Comparison of ENCODE assay signal across 8 mouse cellular contexts in genomic region chr9:65020991-65021886, GRCm38 (mm10). TPM values are rescaled to one million over a fixed set of nuclear protein-coding genes. Genes with fewer than 3 reads are reported as not detected.
DNase-seq lines count a peak whose midpoint lies in the region; ATAC-seq and TF ChIP-seq lines count a peak whose summit lies in the region.

Hacd3 (minus strand) TSS chr9:65021693.

- no peak for TF ChIP-seq EP300 in liver, postnatal 0 days (IDR thresholded peaks at IDR 0.05; ENCODE audit: low read depth)

- H3K9ac ChIP-seq in forebrain, embryonic 16.5 days (replicated peaks; ENCODE audit: low read depth, low read length), result peak within 1 kb of the TSS; percentile 99
- H3K9ac ChIP-seq in liver, postnatal 0 days (replicated peaks), result peak within 1 kb of the TSS; percentile 97
- peak within 1 kb of the TSS; percentile 99 for H3K9ac ChIP-seq in neural tube, embryonic 14.5 days (replicated peaks; ENCODE audit: low read depth, low read length)

- peaks cover 6% of the 10 kb centered on the region; the same call in 1 of the 2 replicates for H3K27me3 ChIP-seq in G1E (ENCODE audit: insufficient read depth, low read length)
- no peaks in the 10 kb centered on the region; the same call in 1 of the 2 replicates for H3K27me3 ChIP-seq in forebrain, embryonic 16.5 days (replicated peaks; ENCODE audit: control insufficient read depth, insufficient read depth, low read length)
- no peaks in the 10 kb centered on the region for H3K27me3 ChIP-seq in liver, postnatal 0 days (ENCODE audit: insufficient read depth, low read length)
- no peaks in the 10 kb centered on the region for H3K27me3 ChIP-seq in neural tube, embryonic 14.5 days (ENCODE audit: control insufficient read depth, insufficient read depth, low read length)
- no peaks in the 10 kb centered on the region for H3K27me3 ChIP-seq in testis, adult 2 months (ENCODE audit: control insufficient read depth, insufficient read depth, low read length)

- peak; percentile 55 for ATAC-seq in G1E (ENCODE audit: extremely low read depth, insufficient number of reproducible peaks, low FRiP score, poor library complexity, severe bottlenecking)
- ATAC-seq in forebrain, embryonic 16.5 days, result peak; percentile 97
- ATAC-seq in liver, postnatal 0 days, result peak; percentile 84
- peak; percentile 95 for ATAC-seq in neural tube, embryonic 14.5 days (ENCODE audit: low read depth)

- intact Hi-C loops in heart, postnatal 25 days (cut with DNase I), result no loop called here

- 1% methylated on average over 73 of the region's 81 CpGs for WGBS in forebrain, embryonic 16.5 days
- WGBS in liver, postnatal 0 days (ENCODE audit: insufficient replicate concordance), result 3% methylated on average over 77 of the region's 81 CpGs
- under 1% methylated on average over 79 of the region's 81 CpGs for WGBS in neural tube, embryonic 14.5 days

- H3K4me1 ChIP-seq in G1E (ENCODE audit: insufficient read depth, low read depth, low read length), result peaks cover 55% of the 10 kb centered on the region
- peaks cover 49% of the 10 kb centered on the region for H3K4me1 ChIP-seq in forebrain, embryonic 16.5 days (replicated peaks; ENCODE audit: control insufficient read depth, insufficient read depth, low read length)
- peaks cover 28% of the 10 kb centered on the region for H3K4me1 ChIP-seq in liver, postnatal 0 days (ENCODE audit: insufficient read depth)
- H3K4me1 ChIP-seq in neural tube, embryonic 14.5 days (ENCODE audit: control insufficient read depth, insufficient read depth, low read length), result peaks cover 40% of the 10 kb centered on the region
- peaks cover 10% of the 10 kb centered on the region for H3K4me1 ChIP-seq in testis, adult 2 months (ENCODE audit: control insufficient read depth, insufficient read depth, low read length)

- peak; percentile 91 for DNase-seq in G1E (ENCODE audit: low spot score)
- DNase-seq in cerebellum, adult 18-20 months, result peak; percentile 91 to 94
- DNase-seq in heart, postnatal 25 days (ENCODE audit: low spot score), result peak; percentile 75
- DNase-seq in layer of hippocampus, adult 11-12 months (ENCODE audit: low spot score), result peak; percentile 86
- peak; percentile 95 for DNase-seq in liver, postnatal 0 days

- no peak for TF ChIP-seq CTCF in G1E (IDR thresholded peaks at IDR 0.05; ENCODE audit: low read depth, low read length)
- TF ChIP-seq CTCF in liver, postnatal 0 days (IDR thresholded peaks at IDR 0.05; ENCODE audit: low read depth), result no peak
- no peak for TF ChIP-seq CTCF in testis, adult 2 months (IDR thresholded peaks at IDR 0.05; ENCODE audit: control insufficient read depth, insufficient read depth, insufficient replicate concordance, low read depth, low read length)

- peak; percentile 85 for TF ChIP-seq POLR2A in testis, adult 2 months (IDR thresholded peaks at IDR 0.05; ENCODE audit: control insufficient read depth, low read depth, low read length)

- peak within 1 kb of the TSS; percentile 100 for H3K4me3 ChIP-seq in G1E (ENCODE audit: low read depth, low read length)
- peak within 1 kb of the TSS; percentile 100 for H3K4me3 ChIP-seq in forebrain, embryonic 16.5 days (replicated peaks; ENCODE audit: low read length)
- peak within 1 kb of the TSS; percentile 95 for H3K4me3 ChIP-seq in liver, postnatal 0 days (ENCODE audit: low read depth, low read length)
- H3K4me3 ChIP-seq in neural tube, embryonic 14.5 days (ENCODE audit: low read depth, low read length), result peak within 1 kb of the TSS; percentile 99
- H3K4me3 ChIP-seq in testis, adult 2 months (ENCODE audit: control insufficient read depth, low read depth, low read length), result peak within 1 kb of the TSS; percentile 98

- H3K9me3 ChIP-seq in G1E (replicated peaks), result 0 out of 2 replicates have a peak, but pooled peaks cover 4% of the 10 kb centered on the region
- H3K9me3 ChIP-seq in forebrain, embryonic 16.5 days (ENCODE audit: control insufficient read depth, low read length), result no peaks in the 10 kb centered on the region
- H3K9me3 ChIP-seq in liver, postnatal 0 days (ENCODE audit: low read length), result no peaks in the 10 kb centered on the region
- no peaks in the 10 kb centered on the region for H3K9me3 ChIP-seq in neural tube, embryonic 14.5 days (ENCODE audit: control insufficient read depth, low read length)

- H3K27ac ChIP-seq in forebrain, embryonic 16.5 days (ENCODE audit: low read length), result peak within 1 kb of the TSS; percentile 93
- peak within 1 kb of the TSS; percentile 94 for H3K27ac ChIP-seq in liver, postnatal 0 days (ENCODE audit: low read depth)
- H3K27ac ChIP-seq in neural tube, embryonic 14.5 days (ENCODE audit: low read depth, low read length), result peak within 1 kb of the TSS; percentile 93
- peak within 1 kb of the TSS; percentile 95 for H3K27ac ChIP-seq in testis, adult 2 months (ENCODE audit: control insufficient read depth, insufficient read depth, low read depth, low read length)

- H3K4me2 ChIP-seq in forebrain, embryonic 16.5 days (ENCODE audit: low read length), result peak within 1 kb of the TSS; percentile 58
- peak within 1 kb of the TSS; percentile 95 for H3K4me2 ChIP-seq in liver, postnatal 0 days (ENCODE audit: low read depth, low read length)
- peak within 1 kb of the TSS; percentile 62 for H3K4me2 ChIP-seq in neural tube, embryonic 14.5 days (ENCODE audit: low read depth, low read length)

- peaks cover 11% of the 10 kb centered on the region for H3K36me3 ChIP-seq in G1E (replicated peaks)
- H3K36me3 ChIP-seq in forebrain, embryonic 16.5 days (ENCODE audit: control insufficient read depth, insufficient read depth), result no peaks in the 10 kb centered on the region
- H3K36me3 ChIP-seq in liver, postnatal 0 days (replicated peaks; ENCODE audit: insufficient read depth, low read length), result no peaks in the 10 kb centered on the region
- no peaks in the 10 kb centered on the region for H3K36me3 ChIP-seq in neural tube, embryonic 14.5 days (ENCODE audit: control insufficient read depth, insufficient read depth, low read length)
- no peaks in the 10 kb centered on the region for H3K36me3 ChIP-seq in testis, adult 2 months (ENCODE audit: control insufficient read depth, insufficient read depth, low read length)

RNA-seq across cellular contexts. Expression of gene Hacd3, which starts in this region (rescaled TPM):
- 22.0 and 22.3 TPM in 2 replicates for total RNA-seq in G1E (2014; fragmentation: Nextera tagmentation)
- total RNA-seq in G1E (2017), result 48.1 and 49.0 TPM in 2 replicates
- polyA plus RNA-seq in G1E (2012), result 3.0 and 3.3 TPM in 2 replicates
- polyA plus RNA-seq in forebrain, embryonic 16.5 days (2015; fragmentation: Nextera tagmentation; extraction: Ambion mirVana), result 202 and 214 TPM in 2 replicates
- total RNA-seq in heart, postnatal 25 days (2021), result 10 to 100 TPM; 17.3 to 18.5 TPM
- polyA plus RNA-seq in liver, postnatal 0 days (2015; fragmentation: Nextera tagmentation; extraction: Ambion mirVana), result 98.6 and 108 TPM in 2 replicates
- polyA plus RNA-seq in neural tube, embryonic 14.5 days (2014; fragmentation: Nextera tagmentation; extraction: Ambion mirVana), result 223 and 225 TPM in 2 replicates
- polyA plus RNA-seq in testis, adult 2 months (2012; rRNA removed), result 19.2 and 22.3 TPM in 2 replicates

Comparison
In these comparisons a context has a peak if more than half of its experiments do, and no peak if none do; other contexts are left out.
1. Peak in every context shown above with its lines: DNase-seq, ATAC-seq, H3K4me3 ChIP-seq and H3K27ac ChIP-seq.